Mouse (Mus musculus): ENCODE data around the gene Dnah1.

The Dnah1 gene

DNA sequence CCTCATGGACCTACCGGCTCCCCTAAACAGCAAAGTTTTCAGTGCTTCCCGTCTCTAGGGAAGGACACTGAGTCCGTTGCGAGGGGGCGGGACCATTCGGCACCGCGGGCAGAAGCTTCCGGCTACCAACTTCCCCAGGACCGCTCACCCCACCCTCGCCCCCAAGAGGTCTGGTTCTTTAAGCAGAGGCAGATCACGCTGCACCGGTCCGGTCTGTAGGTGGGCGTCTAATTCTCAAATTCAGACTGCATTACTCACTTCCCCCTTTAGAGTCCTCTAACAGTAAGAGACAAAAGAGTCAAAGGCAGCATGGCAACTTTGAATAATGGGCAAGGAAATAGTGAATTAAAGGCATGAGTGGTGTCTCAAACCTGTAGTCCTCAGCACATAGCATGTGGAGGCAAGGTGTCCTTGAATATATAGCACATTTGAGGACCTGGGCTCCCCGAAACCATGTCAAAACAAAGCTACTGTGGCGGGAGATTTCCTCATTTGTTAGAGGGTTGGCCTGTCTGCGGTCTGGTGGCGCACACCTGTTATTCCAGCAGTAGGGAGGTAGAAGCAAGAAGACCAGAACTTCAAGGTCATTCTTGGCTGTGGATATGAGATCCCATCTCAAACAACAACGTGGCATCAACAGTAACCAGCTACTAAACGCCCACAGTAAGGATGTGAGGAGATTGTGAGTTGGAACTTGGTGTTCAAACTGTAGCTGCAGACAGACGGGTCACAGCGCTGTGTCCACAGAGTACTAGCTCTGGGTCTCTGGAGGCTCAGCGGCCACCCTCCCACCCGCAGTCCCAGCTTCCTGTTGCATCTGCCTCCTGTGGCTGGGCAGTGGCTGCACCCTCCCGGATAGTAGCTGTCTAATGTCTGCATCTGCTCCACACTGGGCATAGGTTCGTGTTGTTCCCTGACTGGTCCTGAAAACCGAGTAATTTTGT is at the start of gene Dnah1:
Gene Dnah1, minus strand, starts transcription at position 48 of the 944 bp plus-strand sequence.
- peak; percentile 81 to 83 for DNase-seq (ENCODE audit: low spot score in 2 of 2)

DNA sequence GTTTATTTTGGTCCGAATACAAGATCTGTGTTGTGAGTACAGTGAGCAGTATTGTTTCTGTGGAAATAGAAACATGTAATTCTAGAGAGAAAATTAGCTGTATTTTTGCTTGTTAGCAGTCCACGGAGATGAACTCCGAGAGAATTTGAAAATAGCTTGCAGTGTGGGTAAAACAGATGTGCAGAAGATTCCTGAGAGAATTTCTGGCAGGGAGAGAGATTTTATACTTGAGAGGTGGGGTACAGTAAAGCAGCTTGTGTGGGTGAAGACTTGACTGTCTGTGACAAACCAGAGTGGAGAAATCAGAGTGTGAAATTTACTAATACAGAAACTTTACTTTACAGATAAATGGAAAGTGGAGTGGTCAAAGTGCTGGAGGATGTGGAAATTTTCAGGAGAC is 45.7 kb upstream of the Dnah1 start:
- no peak for DNase-seq (ENCODE audit: low spot score in 2 of 2)

DNA sequence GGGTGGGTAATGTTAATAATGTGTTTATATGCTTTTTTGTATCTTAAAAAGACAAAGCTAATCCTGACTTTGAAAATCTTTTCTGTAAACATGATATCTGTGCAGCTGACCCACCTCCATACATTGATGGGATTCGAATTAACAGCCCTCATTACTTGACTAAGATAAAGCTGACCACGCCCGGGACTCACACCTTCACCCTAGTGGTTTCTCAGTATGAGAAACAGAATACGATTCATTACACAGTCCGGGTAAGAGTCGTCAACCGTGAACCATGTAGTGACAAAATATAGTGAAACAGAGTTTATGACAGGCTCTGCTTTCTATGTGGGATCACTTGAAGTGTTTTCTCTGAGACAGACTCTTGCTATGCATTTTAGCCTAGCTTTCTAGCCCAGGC is 44.3 kb upstream of the Dnah1 start:
- DNase-seq (ENCODE audit: low spot score in 2 of 2) = no peak

DNA sequence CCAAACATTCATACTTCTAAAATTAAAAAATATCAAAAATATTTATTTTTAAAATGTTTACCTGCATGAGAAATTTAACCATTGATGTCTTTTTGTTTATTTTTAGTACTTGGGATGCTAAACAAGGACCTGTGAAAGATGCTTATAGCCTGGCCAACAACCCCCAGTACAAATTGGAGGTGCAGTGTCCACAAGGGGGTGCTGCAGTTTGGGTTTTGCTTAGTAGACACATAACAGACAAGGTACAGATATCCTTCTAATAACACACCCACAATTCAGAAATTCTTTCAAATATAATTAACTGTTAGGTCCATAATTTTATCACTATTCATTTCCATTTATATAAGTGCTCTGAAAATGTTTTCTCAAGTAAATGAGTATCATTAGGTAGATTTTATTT is 41.7 kb upstream of the Dnah1 start:
- DNase-seq (ENCODE audit: low spot score in 2 of 2) = peak; percentile 67 to 75

DNA sequence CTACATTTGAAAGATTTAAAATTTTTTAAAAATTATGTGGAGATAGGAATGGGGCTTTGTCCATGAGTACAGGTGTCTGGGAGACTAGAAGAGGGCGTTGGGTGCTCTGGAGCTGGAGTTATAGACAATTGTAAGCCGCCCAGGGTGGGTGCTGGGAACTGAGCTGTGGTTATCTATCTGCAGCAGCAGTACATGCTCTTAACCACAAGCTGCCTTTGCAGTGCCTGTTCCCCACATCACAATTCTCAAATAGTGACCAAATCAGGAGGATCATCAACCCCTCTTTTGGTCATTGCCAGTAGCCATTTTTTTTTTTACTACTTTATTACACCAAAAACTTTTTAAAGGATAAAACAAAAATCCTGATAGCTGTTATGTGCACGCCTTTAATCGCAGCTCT is 40.9 kb upstream of the Dnah1 start:
- DNase-seq (ENCODE audit: low spot score in 2 of 2) = no peak

DNA sequence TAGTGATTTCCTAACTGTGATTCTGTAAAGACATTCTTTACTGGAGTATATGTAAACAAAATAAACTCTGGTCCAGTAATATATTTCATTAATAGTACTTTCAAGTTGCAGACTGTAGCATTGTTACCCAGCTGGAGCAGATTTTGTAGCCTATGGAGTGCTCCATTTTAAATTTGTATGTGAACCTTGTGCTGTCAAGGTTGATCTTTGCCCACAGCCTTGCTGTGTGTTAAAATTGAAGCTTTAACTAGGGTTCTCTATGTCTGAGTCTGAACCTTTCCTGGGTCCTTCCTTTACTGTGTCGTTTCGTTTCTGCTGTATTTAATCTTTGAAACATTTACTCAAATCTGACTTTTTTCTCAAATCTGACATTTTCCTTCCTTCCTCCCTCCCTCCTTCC is 38.5 kb upstream of the Dnah1 start:
- no peak for DNase-seq (ENCODE audit: low spot score in 2 of 2)

DNA sequence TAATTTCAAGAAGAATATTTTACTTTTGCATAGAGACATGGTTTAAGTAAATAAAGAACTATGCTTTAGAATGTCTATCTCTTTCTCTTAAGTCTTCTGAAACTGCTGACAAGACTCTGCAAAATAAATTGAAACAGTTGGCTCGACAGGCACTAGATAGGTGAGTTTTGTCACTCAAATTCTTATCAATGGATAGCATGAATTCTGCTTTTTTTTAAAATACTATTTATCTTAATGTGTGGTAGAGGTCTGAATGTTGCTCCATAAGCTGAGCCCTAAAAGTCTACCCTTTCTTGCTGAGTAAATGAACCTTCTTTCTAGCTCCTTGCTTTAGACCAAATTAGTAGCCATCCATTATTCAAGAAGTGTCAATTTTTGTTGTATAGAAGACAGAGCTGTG is 21.7 kb upstream of the Dnah1 start:
- DNase-seq (ENCODE audit: low spot score in 2 of 2) = no peak

DNA sequence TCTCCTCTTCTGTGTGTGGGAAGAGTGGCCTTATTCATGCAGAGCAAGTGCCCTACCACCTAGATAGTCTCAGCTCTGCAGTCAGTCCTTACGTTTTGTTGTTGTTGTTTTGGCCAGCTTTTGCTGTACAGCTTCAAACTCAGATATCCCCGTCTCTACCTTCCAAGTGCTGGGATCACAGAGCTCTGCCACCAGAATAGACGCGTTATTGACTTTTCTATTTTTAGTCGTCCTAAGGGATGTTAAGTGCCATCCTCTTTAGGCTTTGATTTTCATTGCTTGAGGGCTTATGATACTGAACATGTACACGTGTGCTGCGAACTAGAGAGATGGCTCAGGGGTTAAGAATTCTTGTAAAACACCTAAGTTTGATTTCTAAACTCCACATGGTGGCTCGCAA is 19.5 kb upstream of the Dnah1 start:
- no peak for DNase-seq (ENCODE audit: low spot score in 2 of 2)

DNA sequence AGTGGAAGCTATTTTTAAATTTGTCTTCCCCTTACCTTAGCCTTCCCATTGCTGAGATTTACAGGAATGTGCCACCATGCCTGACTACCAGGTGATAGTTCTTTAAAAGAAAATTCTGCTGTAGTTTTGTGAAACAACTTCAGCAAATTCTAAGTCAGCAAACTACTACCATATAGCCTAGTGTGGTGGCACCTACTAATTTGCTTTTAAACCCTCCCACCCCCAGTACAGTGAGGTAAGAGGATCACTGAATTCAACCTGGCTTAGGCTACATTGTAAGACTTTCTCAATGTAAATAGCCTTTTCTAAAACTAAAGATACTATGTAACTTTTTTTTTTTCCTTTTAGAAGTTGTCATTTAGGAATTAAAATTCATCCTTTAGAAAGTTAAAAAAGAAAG is 14.3 kb upstream of the Dnah1 start:
- no peak for DNase-seq (ENCODE audit: low spot score in 2 of 2)

DNA sequence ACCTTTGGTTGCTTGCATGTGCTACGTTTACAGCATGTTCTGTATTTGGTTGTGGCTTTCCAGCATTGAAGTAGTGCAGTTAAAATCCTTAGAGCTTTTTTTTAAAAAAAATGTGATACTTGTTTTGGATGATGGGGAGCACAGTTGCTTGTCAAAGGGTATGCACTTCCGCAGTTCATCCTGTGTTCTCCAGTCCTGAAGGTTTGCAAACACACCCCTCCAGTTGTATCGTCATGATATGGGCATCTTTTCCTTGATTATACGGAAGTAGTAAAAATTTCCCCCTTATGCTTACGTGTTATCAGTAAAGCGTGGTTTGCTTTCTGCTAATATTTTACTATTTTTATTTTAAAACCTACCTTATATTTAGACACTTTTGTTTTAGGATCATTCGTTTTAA is 13.7 kb upstream of the Dnah1 start:
- DNase-seq (ENCODE audit: low spot score in 2 of 2) = no peak

DNA sequence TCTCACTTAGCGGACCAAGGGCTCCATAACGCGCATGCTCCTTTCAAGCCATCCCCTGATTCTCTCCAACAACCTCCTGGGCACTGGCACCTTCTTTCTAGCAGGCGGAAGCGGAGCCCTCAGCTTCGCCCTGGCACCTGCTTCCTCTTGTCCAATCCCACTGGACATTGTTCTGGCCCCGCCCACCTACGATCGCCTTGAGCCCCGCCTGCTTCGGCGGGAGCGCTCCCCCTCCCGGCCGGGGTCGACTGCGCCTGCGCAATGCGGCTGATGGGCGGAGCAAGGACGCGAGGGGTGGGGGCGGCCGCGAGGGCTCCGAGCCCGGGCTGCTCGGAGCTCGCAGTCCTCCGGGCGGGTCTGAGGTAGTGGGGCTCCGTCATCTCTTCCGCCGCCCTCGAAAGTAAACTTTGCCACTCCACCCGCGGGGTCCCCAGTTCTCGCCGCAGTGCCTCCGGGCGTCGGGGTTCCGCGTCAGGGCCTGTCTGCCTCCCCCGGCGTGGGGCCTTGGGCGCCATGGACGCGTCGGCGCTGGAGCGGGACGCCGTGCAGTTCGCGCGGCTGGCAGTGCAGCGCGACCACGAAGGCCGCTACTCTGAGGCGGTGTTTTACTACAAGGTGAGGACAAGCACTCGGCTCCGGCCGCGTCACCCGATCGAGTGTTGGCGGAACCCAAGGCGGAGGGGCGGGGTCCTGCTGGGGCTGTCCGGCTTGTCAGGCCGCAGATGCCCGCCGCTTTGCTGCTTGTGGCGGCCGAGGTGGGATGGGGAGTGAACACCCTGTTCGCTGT is 12.9 kb upstream of the Dnah1 start, which contains the start of gene Capn7:
Gene Capn7, plus strand, starts transcription at position 270 of the 787 bp plus-strand sequence.
- peak; percentile 96 to 97 for DNase-seq (ENCODE audit: low spot score in 2 of 2)

DNA sequence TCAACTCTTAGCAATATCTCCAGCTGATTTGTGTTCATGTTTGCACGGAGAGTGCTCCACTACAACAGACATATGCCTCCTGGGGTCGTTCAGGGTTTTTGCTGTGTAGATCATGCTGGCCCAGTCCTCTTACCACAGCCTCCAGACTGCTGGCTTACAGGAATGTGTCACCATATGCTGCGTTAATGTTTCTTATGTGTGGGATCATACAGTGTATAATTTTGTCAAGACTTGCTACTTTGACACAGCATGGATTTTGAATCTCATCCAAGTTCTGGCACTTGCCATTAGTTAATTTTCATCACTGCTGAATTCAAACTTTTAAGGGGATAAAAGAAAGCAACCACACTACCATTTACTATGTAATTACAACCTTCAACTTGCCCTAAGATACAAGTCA is 12.1 kb upstream of the Dnah1 start:
- DNase-seq (ENCODE audit: low spot score in 2 of 2) = no peak

DNA sequence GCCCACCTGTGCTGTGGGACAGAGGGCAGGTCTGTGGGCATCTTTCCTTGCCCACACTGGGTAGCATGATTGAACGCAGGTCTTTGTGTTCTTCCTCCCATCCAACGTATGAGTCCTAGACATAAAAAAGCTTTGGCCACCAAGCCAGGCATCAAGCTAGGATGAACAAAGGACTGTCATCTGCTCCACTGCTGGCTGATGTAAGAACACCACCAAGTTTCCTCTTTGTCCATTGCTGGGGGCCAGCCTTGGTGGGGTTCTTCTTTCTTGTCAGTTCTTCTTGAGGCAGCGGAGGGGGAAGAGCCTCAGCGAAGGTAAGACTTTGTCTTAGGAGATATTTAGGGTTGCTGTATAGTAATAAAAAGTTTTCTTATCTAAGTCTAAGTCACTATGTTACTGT is 7.3 kb upstream of the Dnah1 start:
- DNase-seq (ENCODE audit: low spot score in 2 of 2) = no peak

DNA sequence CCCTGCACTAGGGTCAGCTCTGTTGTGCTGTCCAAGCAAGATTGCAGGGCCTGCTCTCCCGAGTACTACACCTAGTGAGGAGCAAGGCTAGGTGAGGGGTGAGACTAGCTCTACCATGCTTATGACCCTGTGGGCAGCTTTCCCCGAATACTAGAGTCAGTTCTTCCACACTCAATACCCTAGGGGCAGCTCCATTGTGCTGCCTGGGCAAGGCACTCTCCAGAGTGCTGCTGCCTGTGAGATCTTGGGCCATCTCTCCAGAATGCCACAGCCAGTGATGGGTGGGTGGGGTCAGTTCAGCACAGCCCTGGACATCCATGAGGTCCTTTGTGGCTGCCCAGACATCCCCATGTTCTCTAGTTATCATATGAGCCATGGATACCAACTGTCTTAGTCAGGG is 6.0 kb upstream of the Dnah1 start:
- no peak for DNase-seq (ENCODE audit: low spot score in 2 of 2)

DNA sequence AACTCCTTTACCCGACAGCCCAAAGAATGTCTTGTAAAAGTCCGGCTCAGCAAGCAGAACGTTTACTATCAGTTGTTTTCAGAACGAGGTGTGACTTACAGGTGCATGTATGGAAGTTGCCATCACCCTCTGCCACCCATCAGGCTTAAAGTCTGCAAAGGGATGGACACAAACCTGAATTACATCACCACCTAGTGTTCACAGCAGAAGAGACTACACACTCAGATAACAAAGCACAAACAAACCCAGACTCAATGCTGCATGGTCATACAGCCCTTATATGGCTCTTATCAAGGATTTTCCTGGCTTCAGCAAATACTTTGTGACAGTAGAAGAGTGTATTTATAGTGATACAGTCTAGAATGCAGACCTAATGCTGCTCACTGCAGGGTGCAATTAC is 4.0 kb upstream of the Dnah1 start:
- no peak for DNase-seq (ENCODE audit: low spot score in 2 of 2)

DNA sequence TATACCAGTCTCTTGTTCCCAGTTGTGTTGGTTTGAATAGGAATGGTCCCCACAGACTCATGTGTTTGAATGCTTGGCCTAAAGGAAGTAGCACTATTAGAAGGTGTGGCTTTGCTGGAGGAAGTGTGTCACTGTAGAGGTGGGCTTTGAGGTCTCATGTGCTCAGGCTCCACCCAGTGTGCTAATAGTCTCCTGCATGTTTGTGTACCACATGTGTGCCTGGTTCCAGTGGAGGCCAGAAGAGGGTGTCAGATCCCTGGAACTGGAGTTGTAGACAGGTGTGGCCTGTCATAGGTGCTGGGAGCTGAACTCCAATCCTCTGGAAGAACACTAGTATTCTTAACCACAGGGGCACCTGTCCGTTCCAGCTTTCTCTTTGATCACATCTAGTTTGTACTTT is 3.5 kb upstream of the Dnah1 start:
- no peak for DNase-seq (ENCODE audit: low spot score in 2 of 2)

DNA sequence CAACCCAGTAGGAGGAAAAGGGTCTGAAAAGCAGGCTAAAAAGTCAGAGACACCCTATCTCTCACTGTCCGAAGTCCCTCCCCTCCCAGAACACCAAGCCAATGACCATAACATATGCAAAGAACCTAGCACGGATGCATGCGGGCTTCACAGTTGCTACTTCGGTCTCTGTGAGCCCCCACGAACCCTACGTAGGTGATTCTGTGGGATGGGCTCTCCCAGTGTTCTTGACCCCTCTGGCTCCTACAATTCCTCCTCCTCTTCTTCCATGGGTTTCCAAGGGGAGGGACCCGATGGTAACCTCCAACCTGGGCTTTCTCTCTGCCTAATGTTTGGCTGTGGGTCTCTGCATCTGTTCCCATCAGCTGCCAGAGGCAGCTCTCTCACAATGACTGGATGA is 3.1 kb upstream of the Dnah1 start:
- no peak for DNase-seq (ENCODE audit: low spot score in 2 of 2)

DNA sequence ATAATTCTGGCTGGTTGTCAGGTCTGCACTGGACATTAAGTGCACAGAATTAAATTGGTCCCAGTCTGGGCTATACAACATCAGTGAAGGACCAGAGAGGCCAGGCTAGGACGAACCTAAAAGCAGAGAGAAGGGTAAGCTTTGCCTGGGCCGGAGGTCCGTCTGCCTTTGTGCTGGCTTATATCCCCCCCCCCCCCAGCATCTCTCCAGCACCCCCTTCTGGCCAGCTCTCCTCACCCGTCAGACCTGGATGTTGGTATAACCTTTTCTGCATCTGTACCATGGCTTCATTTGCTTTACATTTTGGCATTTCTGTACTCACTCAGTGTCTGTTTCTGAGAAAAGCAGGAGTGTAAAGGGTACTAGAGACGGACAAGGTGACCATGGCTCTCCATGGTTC is 1.9 kb upstream of the Dnah1 start:
- DNase-seq (ENCODE audit: low spot score in 2 of 2) = no peak

DNA sequence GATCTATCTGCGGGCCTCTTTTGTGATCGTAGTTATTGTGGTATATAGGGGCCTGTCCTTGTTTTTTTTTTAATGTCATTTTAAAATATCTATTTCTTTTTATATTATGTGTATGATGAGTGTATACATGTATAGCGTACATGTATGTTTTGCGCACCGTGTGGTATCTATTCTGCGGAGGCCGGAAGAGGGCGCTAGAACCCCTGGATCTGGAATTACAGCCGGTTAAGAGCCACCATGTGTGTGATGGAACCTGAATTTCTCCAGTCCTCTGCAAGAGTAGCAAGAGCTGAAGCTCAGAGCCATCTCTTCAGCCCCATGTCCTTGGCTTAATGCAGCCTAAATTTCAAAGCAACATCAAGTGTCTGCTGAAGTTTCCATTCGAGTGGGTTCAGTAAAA is 1.2 kb upstream of the Dnah1 start:
- no peak for DNase-seq (ENCODE audit: low spot score in 2 of 2)

DNA sequence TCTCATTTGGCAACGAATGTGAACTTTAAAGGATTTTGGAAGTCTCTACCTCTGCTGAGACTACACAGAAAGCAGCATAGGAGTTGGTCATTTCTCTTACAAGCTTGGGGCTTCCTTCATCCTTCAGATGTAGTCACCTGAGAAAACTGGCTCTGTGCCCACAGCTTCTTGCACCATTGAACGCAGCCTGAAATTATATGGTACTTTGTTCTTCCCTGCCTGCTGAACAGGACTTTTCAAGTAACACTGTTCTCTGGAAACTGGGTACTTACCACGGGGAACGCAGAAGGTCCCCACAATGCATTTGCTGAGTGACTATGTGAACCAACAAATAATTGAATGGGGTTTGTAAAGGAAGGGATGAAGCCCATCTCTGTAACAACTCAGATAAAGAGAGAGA is 507 bp downstream of the Dnah1 start:
- no peak for DNase-seq (ENCODE audit: low spot score in 2 of 2)

DNA sequence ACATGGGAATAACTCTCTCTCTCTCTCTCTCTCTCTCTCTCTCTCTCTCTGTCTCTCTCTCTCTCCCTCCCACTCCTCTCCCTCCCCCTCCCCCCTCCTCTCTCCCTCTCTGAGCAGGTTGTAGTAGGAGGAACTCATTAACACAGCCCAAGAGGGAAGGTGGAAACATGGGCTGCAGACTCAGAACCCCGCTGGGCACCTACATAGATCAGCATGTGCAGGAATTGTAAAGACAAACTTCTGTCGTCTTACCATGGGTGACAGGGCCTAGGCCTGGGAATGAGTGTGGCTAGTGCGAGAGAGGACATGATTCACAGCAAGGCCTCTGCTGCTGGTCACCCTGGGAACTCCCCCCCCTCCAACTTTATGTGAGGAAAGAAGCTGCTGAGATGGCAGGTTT is 1.5 kb downstream of the Dnah1 start:
- DNase-seq (ENCODE audit: low spot score in 2 of 2) = no peak

DNA sequence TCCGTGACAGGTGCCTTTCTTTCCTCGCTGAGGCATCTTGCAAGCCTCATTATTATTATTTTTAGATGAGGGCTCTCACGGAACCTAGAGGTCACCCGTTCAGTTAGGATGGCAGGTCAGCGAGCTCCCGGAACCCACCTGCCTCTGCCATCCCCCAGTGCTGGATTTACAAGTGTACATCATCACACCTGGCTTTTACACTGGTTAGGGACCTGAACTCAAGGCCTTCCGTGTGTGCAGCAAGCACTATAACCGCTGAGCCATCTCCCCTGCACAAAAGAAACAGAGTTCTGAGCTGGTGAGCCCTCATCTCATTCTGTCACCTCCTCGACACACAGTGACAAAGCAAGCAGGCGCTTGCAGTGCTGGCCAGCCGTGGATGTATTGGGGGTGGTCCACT is 2.5 kb downstream of the Dnah1 start:
- DNase-seq (ENCODE audit: low spot score in 2 of 2) = no peak

DNA sequence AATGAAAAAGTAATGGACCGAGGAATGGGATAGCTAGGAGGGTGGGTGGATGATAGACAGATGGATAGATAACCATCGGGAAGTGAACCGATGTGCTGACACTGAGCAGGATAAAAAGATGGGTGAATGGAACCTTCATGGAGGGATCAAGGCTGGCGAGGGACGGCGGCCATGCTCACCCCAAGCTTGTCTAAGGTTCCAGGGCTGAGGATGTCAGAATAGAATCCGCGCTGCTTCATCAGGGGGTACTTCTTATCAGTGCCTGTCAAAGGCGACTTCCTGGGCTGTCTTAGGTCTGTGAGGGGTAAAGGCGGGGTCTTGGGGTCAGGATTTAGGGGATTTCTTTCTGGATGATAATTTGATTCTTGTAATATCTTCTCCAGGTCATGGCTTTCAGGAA is 4.2 kb downstream of the Dnah1 start:
- no peak for DNase-seq (ENCODE audit: low spot score in 2 of 2)

Data from spleen, postnatal 36 days (tissue).